Mouse (Mus musculus) liver, postnatal 0 days (tissue): ENCODE measurements around the gene Prkd1.

ENCODE experiments used
- CTCF ChIP-seq: sonication (generic); IDR thresholded peaks from 2 replicates; pipeline ENCODE4 v1.5.1; 2016; ENCODE audit warnings: antibody characterized with exemption, low read depth
- EP300 ChIP-seq: IDR thresholded peaks from 2 replicates; pipeline ENCODE4 v1.6.1; 2016; ENCODE audit warnings: antibody characterized with exemption, low read depth, mild to moderate bottlenecking

DNA sequence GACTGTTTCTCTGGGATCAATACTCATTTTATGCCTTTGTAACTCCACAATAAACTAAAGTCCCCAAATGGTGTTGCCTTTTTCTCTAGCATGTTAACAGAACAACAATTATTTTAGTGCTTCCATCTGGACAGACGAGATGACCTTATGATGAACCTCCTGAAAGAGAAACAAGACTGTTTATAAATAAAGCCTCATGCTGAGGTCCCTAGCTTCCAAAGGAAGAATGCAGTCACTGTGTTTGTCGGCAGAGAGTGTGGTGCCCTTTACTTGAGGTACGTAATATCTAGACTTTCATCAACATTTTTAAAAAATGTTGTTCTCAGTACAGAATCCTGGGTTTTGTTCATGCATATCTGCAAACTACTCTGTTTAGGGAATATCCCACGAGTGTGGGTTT, 90.7 kb downstream of the Prkd1 start:
- no peak for TF ChIP-seq CTCF
- TF ChIP-seq EP300, result no peak
